Comparison of ENCODE assay signal across 12 mouse cellular contexts in the genomic region with DNA sequence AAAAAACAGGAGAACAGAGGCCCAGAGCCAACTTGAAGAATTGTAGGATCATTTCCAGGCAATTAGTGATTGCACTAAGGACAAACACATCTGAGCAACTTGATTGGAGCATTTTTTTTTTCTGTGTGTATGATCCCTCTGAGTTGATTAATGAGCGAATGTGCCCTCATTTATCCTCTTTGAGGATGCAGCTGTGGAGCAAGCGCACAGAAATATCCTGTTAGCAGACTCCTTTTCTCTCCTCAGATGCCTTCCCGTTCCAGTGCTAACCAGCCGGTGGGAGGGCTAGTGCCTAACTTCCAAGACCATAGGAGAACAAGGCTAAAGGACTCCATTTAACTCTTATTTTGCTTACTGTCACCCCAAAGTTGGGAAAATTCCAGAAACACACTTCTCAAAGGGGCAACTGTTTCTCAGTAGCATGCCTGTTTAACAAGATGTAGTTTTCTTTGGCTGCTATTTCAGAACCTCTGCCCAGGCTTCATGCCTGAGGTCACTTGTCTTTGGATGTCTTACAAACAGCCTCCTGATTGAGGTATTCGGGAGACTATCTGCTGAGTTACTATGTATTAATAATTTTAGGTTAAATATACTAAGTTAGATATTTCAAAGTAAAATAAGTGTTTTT.
DNase-seq lines count a peak whose midpoint lies in the region.
"Had no signal": no experiment of that assay in that cellular context is flagged by ENCODE, and none has a peak within 500 bp of the region (broad histone marks: within the 10 kb centered on the region; RNA-seq: fewer than 3 reads in every experiment).

No protein-coding gene starts in this region.

- DNase-seq in adrenal gland, adult 2 months = peak; percentile 2
- no peak for DNase-seq in adrenal gland, adult 18-20 months (ENCODE audit: low spot score in 2 of 2)
- peak; percentile 2 for DNase-seq in kidney, adult 11 months
- no peak for DNase-seq in kidney, adult 18-20 months
- DNase-seq in retina, postnatal 1 day = peak; percentile 18
- DNase-seq in retina, embryonic 14.5 days (ENCODE audit: low spot score) = no peak
- no peak for DNase-seq in heart, postnatal 10 days
- DNase-seq in heart, postnatal 4 days = no peak
- DNase-seq: cerebellum, postnatal 25 days; heart, adult 11 months; liver, embryonic 13.5 days; thymus, postnatal 14 days had no signal

- intact Hi-C loops in heart, postnatal 10 days (cut with DNase I) = no loop called here

Comparison
In these comparisons a context has a peak if more than half of its experiments do, and no peak if none do; other contexts are left out.
1. DNase-seq: peak in adrenal gland, adult 2 months (single experiment), kidney, adult 11 months (single experiment) and retina, postnatal 1 day (single experiment); none in adrenal gland, adult 18-20 months (0 of 2), kidney, adult 18-20 months (single experiment), retina, embryonic 14.5 days (single experiment), heart, postnatal 10 days (0 of 2) and heart, postnatal 4 days (single experiment).